Mouse (Mus musculus): ENCODE measurements around the gene Cbx1.

The Cbx1 gene

GRCm38 (mm10) chr11:96788871-96789795, at the start of gene Cbx1:
Gene Cbx1 (plus strand): TSS chr11:96789127.
- CTCF ChIA-PET = interaction anchor here (0.7 kb wide), 1 partner anchor 1196 kb away, joined by 5 read pairs; no protein-coding TSS in a partner anchor

GRCm38 (mm10) chr11:96740796-96741195, 48.1 kb upstream of the Cbx1 start:
- CTCF ChIA-PET = no interaction called here

- CTCF ChIA-PET = interaction anchor here (0.7 kb wide), 1 partner anchor 214 kb away, joined by 6 read pairs; no protein-coding TSS in a partner anchor
Observed at GRCm38 (mm10) chr11:96741995-96742394, 46.9 kb upstream of the Cbx1 start.

GRCm38 (mm10) chr11:96743000-96743399, 45.9 kb upstream of the Cbx1 start:
- CTCF ChIA-PET = no interaction called here

DNA sequence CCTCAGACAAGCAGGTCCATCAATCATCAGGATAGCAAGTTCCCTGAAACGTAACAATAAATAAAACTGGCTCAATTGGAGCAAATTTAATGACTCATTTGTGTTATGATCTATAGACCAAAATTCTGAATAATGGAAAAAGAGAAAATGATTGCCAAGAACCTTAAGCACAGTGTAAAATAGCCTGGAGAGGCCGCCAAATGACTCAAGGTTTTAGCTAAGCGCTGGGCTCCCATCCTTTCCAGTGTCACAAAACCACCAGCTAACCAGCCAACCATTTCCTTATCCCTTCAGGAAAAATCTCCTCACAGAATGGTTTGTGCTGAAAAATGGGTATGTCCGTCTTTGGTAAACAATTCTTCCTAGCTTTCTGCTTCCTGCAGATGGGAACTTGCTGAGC, 45.0 kb upstream of the Cbx1 start:
- CTCF ChIA-PET = no interaction called here

GRCm38 (mm10) chr11:96746648-96747047, 42.3 kb upstream of the Cbx1 start:
- CTCF ChIA-PET = no interaction called here

DNA sequence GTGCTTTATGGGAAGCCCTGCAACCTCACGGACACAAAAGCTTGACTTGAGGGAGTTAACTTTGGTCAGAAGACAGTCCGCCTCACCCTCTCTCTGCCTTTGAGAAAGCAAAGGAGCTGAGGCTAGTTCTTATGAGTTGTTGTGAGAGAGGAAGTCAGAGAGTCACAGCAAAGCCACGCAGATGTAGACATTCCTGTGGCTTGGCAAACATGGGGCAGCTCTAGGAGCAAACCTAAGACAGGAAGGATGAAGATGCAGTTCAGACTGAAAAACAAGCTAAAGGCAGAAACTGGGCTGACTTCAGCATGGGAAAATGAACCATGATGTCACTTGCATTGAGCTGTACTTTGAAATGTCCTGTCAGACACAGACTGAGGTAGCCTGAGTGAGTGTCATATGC, 41.4 kb upstream of the Cbx1 start:
- CTCF ChIA-PET = interaction anchor here (0.6 kb wide), 1 partner anchor 34 kb away, joined by 3 read pairs; no protein-coding TSS in a partner anchor

GRCm38 (mm10) chr11:96755298-96755697, 33.6 kb upstream of the Cbx1 start:
- CTCF ChIA-PET = no interaction called here

- CTCF ChIA-PET = interaction anchor here (0.5 to 1.0 kb wide), 3 partner anchors 20 to 475 kb away, joined by 3 to 5 read pairs (median 3); partner anchors contain the start of gene Hoxb8
Observed at GRCm38 (mm10) chr11:96757421-96757820, 31.5 kb upstream of the Cbx1 start.

DNA sequence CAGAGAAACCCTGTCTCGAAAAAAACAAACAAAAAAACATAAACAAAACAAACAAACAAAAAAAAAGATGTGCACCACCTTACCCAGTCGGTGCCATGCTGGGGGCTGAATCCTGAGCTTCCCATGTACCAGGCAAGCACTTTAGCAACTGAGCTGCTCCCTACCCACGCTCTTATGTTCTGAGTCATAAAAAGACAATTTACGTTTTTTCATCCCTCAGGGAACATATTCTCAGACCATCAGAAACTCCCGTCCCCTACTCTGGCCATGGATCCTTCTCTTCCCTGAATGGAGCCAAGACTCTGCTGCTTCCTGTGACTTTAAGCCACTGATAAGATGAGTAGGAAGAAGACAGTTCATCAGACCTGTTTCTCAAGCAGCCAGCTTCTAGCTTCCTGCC, 30.5 kb upstream of the Cbx1 start:
- CTCF ChIA-PET = interaction anchor here (0.6 kb wide), 1 partner anchor 478 kb away, joined by 3 read pairs; no protein-coding TSS in a partner anchor

- CTCF ChIA-PET = no interaction called here
Observed at GRCm38 (mm10) chr11:96760042-96760441, 28.9 kb upstream of the Cbx1 start.

DNA sequence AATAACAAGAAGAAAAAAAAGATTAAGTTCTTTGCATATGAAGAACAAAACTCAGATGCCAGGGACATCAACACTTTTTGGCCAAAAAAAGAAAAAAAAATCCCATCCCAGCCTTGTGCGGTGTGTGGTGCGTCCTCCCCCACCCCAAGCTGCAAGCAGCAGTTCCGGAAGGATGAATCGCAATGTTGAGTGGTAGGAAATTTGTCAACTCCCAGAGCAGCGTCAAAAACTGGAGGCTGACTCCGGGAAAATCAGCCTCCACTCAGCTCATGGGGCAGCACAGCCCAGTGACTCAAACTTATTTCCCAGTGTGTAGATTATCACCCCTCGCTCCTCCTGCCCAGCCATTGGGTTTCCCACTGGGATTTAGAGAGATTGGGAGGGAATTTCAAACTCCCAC, 26.9 kb upstream of the Cbx1 start:
- CTCF ChIA-PET = no interaction called here

DNA sequence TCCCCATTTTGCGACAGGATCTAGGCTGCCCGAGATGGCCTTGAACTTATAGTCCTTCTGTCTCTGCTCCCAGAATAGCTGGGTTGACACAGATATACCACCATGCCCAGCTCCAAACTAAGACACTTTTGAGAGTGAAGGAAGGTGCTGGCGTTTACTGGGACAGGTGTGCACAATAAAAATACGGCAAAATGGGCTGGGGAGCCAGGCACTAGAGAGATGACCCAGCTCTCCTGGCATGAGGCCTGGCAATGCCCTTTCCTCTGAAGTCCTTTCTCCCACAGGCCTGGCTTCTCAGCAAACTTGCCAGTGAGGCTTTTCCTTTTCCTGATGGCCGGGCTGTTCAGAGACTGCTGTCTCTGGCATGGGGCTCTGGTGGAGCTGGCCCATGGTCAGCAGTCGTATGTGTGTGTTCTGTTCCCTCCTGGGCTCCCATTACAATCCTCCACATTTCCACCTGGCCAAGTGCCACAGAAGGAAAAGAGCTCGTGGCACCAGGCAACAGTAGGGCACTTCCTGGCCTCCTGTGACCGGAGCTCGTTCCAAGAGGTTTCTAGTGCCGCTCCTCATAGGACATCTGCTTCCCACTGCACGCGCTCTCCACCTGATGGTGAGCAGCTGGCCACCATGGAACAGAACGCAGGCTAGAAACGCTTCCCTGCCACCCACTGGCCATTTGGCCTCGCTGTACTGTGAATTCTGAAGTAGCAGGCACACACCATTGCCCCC, 26.0 kb upstream of the Cbx1 start:
- CTCF ChIA-PET = interaction anchor here (0.5 to 0.6 kb wide), 3 partner anchors 8 to 729 kb away, joined by 3 to 6 read pairs (median 4); no protein-coding TSS in a partner anchor

DNA sequence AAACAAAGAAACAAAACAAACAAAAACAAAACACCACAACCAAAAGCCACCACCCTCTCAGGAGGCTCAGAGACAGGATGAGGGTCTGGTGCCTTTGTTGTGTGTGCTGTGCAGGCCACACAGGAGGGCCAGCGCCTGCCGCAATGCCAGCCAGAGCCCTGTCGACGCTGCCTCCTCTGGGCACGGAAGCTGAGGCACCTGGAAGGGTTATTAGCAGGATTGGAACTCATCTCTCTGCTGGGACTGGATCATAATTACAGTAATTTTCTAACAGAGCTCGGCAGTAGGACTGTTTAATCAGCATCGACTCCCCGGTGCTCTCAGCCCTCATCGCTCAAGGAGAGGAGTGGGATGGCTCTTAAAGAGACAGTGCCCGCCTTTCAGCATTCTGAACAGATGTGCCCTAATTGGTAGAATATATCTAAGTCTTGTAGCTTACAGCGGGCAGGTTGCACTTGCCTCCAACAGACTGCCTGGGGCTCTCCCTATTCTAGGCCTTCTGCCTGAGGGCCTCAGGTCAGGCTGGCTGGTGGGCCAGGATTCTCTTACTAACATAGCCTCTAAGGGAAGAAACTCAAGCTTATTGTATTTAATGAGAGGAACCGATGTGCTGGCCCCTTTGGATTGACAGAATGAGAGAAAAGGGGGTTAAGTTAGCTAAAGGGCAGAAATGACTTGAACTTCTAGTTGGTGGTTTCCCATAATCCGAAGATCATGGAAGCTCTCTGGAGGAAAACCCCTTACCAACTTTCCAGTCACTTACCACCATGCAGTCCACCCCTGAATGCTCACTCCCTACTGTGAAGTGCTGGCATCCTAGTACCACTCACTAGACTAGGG, 24.2 kb upstream of the Cbx1 start:
- CTCF ChIA-PET = interaction anchor here (0.6 to 0.9 kb wide), 2 partner anchors 96 to 417 kb away, joined by 3 read pairs; no protein-coding TSS in a partner anchor

- CTCF ChIA-PET = interaction anchor here (0.6 kb wide), 2 partner anchors 22 to 416 kb away, joined by 3 to 6 read pairs; no protein-coding TSS in a partner anchor
Observed at GRCm38 (mm10) chr11:96765645-96766044, 23.3 kb upstream of the Cbx1 start.

GRCm38 (mm10) chr11:96766555-96766954, 22.4 kb upstream of the Cbx1 start:
- CTCF ChIA-PET = no interaction called here

GRCm38 (mm10) chr11:96767096-96767495, 21.8 kb upstream of the Cbx1 start:
- CTCF ChIA-PET = no interaction called here

GRCm38 (mm10) chr11:96768240-96768639, 20.7 kb upstream of the Cbx1 start:
- CTCF ChIA-PET = no interaction called here

- CTCF ChIA-PET = interaction anchor here (0.8 to 1.0 kb wide), 3 partner anchors 9 to 249 kb away, joined by 3 to 5 read pairs (median 4); no protein-coding TSS in a partner anchor
Observed at GRCm38 (mm10) chr11:96771274-96771975, 17.5 kb upstream of the Cbx1 start.

DNA sequence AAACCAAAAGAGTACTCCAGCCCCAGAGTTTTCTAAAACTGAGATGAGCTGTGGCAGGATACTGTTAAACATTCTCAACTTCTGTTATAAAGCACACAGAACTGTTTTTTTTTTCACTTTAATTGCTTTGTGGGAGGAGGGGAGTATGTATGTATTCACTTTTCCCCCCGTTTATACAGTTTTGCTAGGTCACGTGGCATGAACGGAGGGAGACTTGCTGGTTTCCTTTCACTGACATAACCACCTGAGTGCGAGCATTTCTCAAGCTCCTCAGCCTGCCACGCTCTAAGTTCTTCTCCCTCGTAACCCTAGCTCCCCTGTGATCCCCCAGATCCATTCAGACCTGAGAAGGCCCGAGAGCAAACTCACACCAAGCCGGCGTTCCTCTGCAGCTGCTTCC, 16.5 kb upstream of the Cbx1 start:
- CTCF ChIA-PET = interaction anchor here (0.9 kb wide), 1 partner anchor 90 kb away, joined by 3 read pairs; no protein-coding TSS in a partner anchor
